In the genomic region with DNA sequence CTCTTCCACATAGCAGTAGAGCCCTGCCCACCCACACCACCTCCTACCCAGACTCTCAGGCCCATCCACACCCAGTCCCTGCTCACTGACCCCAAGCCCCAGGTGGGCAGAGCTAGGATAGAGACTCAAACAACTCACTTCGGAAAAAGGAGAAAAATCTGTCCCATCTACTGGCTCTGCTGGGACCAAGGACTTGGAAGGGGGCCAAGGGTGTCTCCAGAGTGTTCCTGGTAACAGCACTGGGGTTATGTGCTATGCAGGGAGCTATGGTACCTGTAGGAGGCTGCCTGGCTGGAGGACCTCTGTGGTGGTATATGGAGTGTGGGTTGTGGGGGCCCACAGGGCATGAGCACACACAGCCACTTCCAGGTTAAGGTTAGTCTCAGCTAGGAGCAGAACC, we compare ENCODE assay signal across 26 mouse cellular contexts. TPM values are rescaled to one million over a fixed set of nuclear protein-coding genes. Genes with fewer than 3 reads are reported as not detected.
A peak's percentile ranks its signal among the peaks of the same experiment; 100 is the strongest.
DNase-seq lines count a peak whose midpoint lies in the region; ATAC-seq lines count a peak whose summit lies in the region.
"Had no signal": no experiment of that assay in that cellular context is flagged by ENCODE, and none has a peak within 500 bp of the region (broad histone marks: within the 10 kb centered on the region; RNA-seq: fewer than 3 reads in every experiment).

No protein-coding gene starts in this region.

- H3K9me3 ChIP-seq in embryonic facial prominence, embryonic 14.5 days (ENCODE audit: control insufficient read depth, low read length), result no peaks in the 10 kb centered on the region
- H3K9me3 ChIP-seq: embryonic facial prominence, embryonic 12.5 days; forebrain, embryonic 12.5 days; forebrain, embryonic 15.5 days; heart, embryonic 10.5 days; heart, embryonic 13.5 days; hindbrain, embryonic 12.5 days; hindbrain, embryonic 15.5 days had no signal

- H3K4me1 ChIP-seq in embryonic facial prominence, embryonic 14.5 days (ENCODE audit: control insufficient read depth, insufficient read depth, low read length), result no peaks in the 10 kb centered on the region
- H3K4me1 ChIP-seq: embryonic facial prominence, embryonic 12.5 days; forebrain, embryonic 12.5 days; forebrain, embryonic 15.5 days; heart, embryonic 10.5 days; heart, embryonic 13.5 days; hindbrain, embryonic 12.5 days; hindbrain, embryonic 15.5 days had no signal

- H3K9ac ChIP-seq in embryonic facial prominence, embryonic 14.5 days (ENCODE audit: low read depth, low read length), result no peak overlapping the region
- H3K9ac ChIP-seq: embryonic facial prominence, embryonic 12.5 days; forebrain, embryonic 12.5 days; forebrain, embryonic 15.5 days; heart, embryonic 13.5 days; hindbrain, embryonic 12.5 days; hindbrain, embryonic 15.5 days had no signal

- peaks cover 99% of the 10 kb centered on the region for H3K36me3 ChIP-seq in embryonic facial prominence, embryonic 14.5 days (ENCODE audit: control insufficient read depth, insufficient read depth, low read length)

- 100% methylated on average over 1 of the region's 1 CpGs for WGBS in embryonic facial prominence, embryonic 14.5 days

- H3K4me3 ChIP-seq in embryonic facial prominence, embryonic 14.5 days (ENCODE audit: low read depth, low read length), result no peak overlapping the region
- H3K4me3 ChIP-seq: embryonic facial prominence, embryonic 12.5 days; erythroblast, embryonic 14.5 days; forebrain, embryonic 12.5 days; forebrain, embryonic 15.5 days; heart, adult 2 months; heart, embryonic 10.5 days; heart, embryonic 13.5 days; hindbrain, embryonic 12.5 days; hindbrain, embryonic 15.5 days had no signal

- DNase-seq in kidney, postnatal 25 days, result peak; percentile 28 to 43
- DNase-seq in kidney, adult 8-10 months, result no peak
- DNase-seq in adrenal gland, postnatal 10 days, result peak; percentile 79
- DNase-seq in adrenal gland, postnatal 25 days, result peak; percentile 62
- DNase-seq in embryonic facial prominence, embryonic 14.5 days (ENCODE audit: low spot score), result no peak
- DNase-seq in lung, postnatal 4 days, result no peak
- no peak for DNase-seq in gastrocnemius, postnatal 10 days
- DNase-seq: cerebellum, adult 11 months; cerebellum, adult 8-10 months; cerebellum, postnatal 36 days; embryo, embryonic 11 days; gastrocnemius, postnatal 36 days; heart, adult 2 months; heart, postnatal 14 days; kidney, adult 2 months had no signal

- no peaks in the 10 kb centered on the region for H3K27me3 ChIP-seq in embryonic facial prominence, embryonic 14.5 days (replicated peaks; ENCODE audit: control insufficient read depth, insufficient read depth, low read length)
- H3K27me3 ChIP-seq: embryonic facial prominence, embryonic 12.5 days; forebrain, embryonic 12.5 days; forebrain, embryonic 15.5 days; heart, embryonic 13.5 days; hindbrain, embryonic 12.5 days; hindbrain, embryonic 15.5 days had no signal

- no peak overlapping the region for H3K27ac ChIP-seq in embryonic facial prominence, embryonic 14.5 days (replicated peaks; ENCODE audit: low read depth, low read length)
- H3K27ac ChIP-seq: embryonic facial prominence, embryonic 12.5 days; forebrain, embryonic 12.5 days; forebrain, embryonic 15.5 days; heart, adult 2 months; heart, embryonic 10.5 days; heart, embryonic 13.5 days; hindbrain, embryonic 12.5 days; hindbrain, embryonic 15.5 days had no signal

- ATAC-seq in embryonic facial prominence, embryonic 14.5 days (ENCODE audit: low read depth), result peak; percentile 13; the same call in 1 of the 2 replicates
- ATAC-seq: activated CD4-positive, CD25-positive, alpha-beta regulatory T cell, adult 4 months; CD4-positive, CD25-positive, alpha-beta regulatory T cell, adult 4 months; forebrain, embryonic 15.5 days; intestine, postnatal 0 days had no signal

- H3K4me2 ChIP-seq in embryonic facial prominence, embryonic 14.5 days (ENCODE audit: low read depth, low read length), result no peak overlapping the region
- H3K4me2 ChIP-seq: embryonic facial prominence, embryonic 12.5 days; forebrain, embryonic 12.5 days; forebrain, embryonic 15.5 days; heart, embryonic 13.5 days; hindbrain, embryonic 12.5 days; hindbrain, embryonic 15.5 days had no signal

RNA-seq across cellular contexts. Expression of a gene that starts 15.3 kb away (rescaled TPM):
- 10 to 100 TPM in 1 of 2 experiments, 1 to 10 TPM in 1; 6.9 to 13.1 TPM for total RNA-seq in adrenal gland, postnatal 10 days (2021)
- 21.6 and 37.1 TPM in 2 replicates for total RNA-seq in adrenal gland, postnatal 25 days (2021)
- 10.3 and 14.4 TPM in 2 replicates for polyA plus RNA-seq in embryonic facial prominence, embryonic 14.5 days (2014; fragmentation: Nextera tagmentation; extraction: Ambion mirVana)
- 1 to 10 TPM; 4.3 to 6.1 TPM for total RNA-seq in gastrocnemius, postnatal 10 days (2021)

RNA-seq across cellular contexts. Expression of a gene that starts 15.5 kb away (rescaled TPM):
- 10 to 100 TPM; 17.7 to 20.1 TPM for total RNA-seq in adrenal gland, postnatal 10 days (2021)
- total RNA-seq in adrenal gland, postnatal 25 days (2021), result 15.2 and 18.8 TPM in 2 replicates
- polyA plus RNA-seq in embryonic facial prominence, embryonic 14.5 days (2014; fragmentation: Nextera tagmentation; extraction: Ambion mirVana), result 31.2 and 37.0 TPM in 2 replicates
- total RNA-seq in gastrocnemius, postnatal 10 days (2021), result 10 to 100 TPM in 1 of 2 experiments, 1 to 10 TPM in 1; 8.6 to 13.1 TPM

RNA-seq across cellular contexts. Expression of a gene that starts 24.8 kb away (rescaled TPM):
- total RNA-seq in adrenal gland, postnatal 10 days (2021), result 10 to 100 TPM; 64.7 to 82.6 TPM
- 94.4 and 102 TPM in 2 replicates for total RNA-seq in adrenal gland, postnatal 25 days (2021)
- polyA plus RNA-seq in embryonic facial prominence, embryonic 14.5 days (2014; fragmentation: Nextera tagmentation; extraction: Ambion mirVana), result 67.6 and 75.8 TPM in 2 replicates
- 10 to 100 TPM; 27.7 to 37.1 TPM for total RNA-seq in gastrocnemius, postnatal 10 days (2021)

RNA-seq across cellular contexts. Expression of a gene that starts 37.7 kb away (rescaled TPM):
- total RNA-seq in adrenal gland, postnatal 10 days (2021), result 10 to 100 TPM; 64.5 to 80.9 TPM
- 97.3 and 102 TPM in 2 replicates for total RNA-seq in adrenal gland, postnatal 25 days (2021)
- polyA plus RNA-seq in embryonic facial prominence, embryonic 14.5 days (2014; fragmentation: Nextera tagmentation; extraction: Ambion mirVana), result 20.7 and 21.5 TPM in 2 replicates
- total RNA-seq in gastrocnemius, postnatal 10 days (2021), result 10 to 100 TPM; 25.9 to 46.0 TPM

RNA-seq across cellular contexts. Expression of a gene that starts 39.4 kb away (rescaled TPM):
- 100 to 1,000 TPM; 249 to 298 TPM for total RNA-seq in adrenal gland, postnatal 10 days (2021)
- total RNA-seq in adrenal gland, postnatal 25 days (2021), result 155 and 164 TPM in 2 replicates
- polyA plus RNA-seq in embryonic facial prominence, embryonic 14.5 days (2014; fragmentation: Nextera tagmentation; extraction: Ambion mirVana), result 84.6 and 86.7 TPM in 2 replicates
- 100 to 1,000 TPM; 142 to 160 TPM for total RNA-seq in gastrocnemius, postnatal 10 days (2021)

Comparison
In these comparisons a context has a peak if more than half of its experiments do, and no peak if none do; other contexts are left out.
1. DNase-seq: peak in kidney, postnatal 25 days (2 of 2), adrenal gland, postnatal 10 days (single experiment) and adrenal gland, postnatal 25 days (single experiment); none in kidney, adult 8-10 months (0 of 2), embryonic facial prominence, embryonic 14.5 days (single experiment), lung, postnatal 4 days (0 of 2) and gastrocnemius, postnatal 10 days (single experiment).